Mouse (Mus musculus) C2C12 (cell line): ENCODE measurements around the gene Slc25a19. TPM values are rescaled to one million over a fixed set of nuclear protein-coding genes. Genes with fewer than 3 reads are reported as not detected.

Source experiments
- H3K27me3 ChIP-seq: one replicate; pipeline ENCODE4 v1.6.1; 2011; ENCODE audit not compliant: control insufficient read depth, insufficient read depth, insufficient read length
- H3K36me3 ChIP-seq: one replicate; pipeline ENCODE4 v1.6.1; 2011; ENCODE audit not compliant: control insufficient read depth, insufficient read depth
- H3K4me3 ChIP-seq: one replicate; pipeline ENCODE4 v1.5.1; 2011; ENCODE audit warnings: mild to moderate bottlenecking, control low read depth; ENCODE audit not compliant: poor library complexity, insufficient read depth, severe bottlenecking
- H3K79me2 ChIP-seq: one replicate; pipeline ENCODE4 v1.6.1; 2011; ENCODE audit not compliant: control insufficient read depth, insufficient read depth
- H3K79me3 ChIP-seq: one replicate; pipeline ENCODE4 v1.6.1; 2011; ENCODE audit warnings: low read depth, control low read depth
- H3ac ChIP-seq: one replicate; pipeline ENCODE3; 2011; ENCODE audit warnings: low read depth; ENCODE audit not compliant: control insufficient read depth, insufficient read length
- CEBPB ChIP-seq: IDR thresholded peaks from one replicate; pipeline ENCODE4 v1.6.1; 2011; ENCODE audit warnings: low read depth, mild to moderate bottlenecking, control low read depth, moderate library complexity
- CTCF ChIP-seq: IDR thresholded peaks from one replicate; pipeline ENCODE4 v1.5.1; 2011; ENCODE audit not compliant: control insufficient read depth, insufficient read depth, insufficient read length
- FOSL1 ChIP-seq: IDR thresholded peaks from one replicate; pipeline ENCODE4 v1.8.0; 2011; ENCODE audit warnings: mild to moderate bottlenecking, low read length; ENCODE audit not compliant: poor library complexity, insufficient read depth, severe bottlenecking
- MAX ChIP-seq: IDR thresholded peaks from one replicate; pipeline ENCODE4 v1.6.1; 2011; ENCODE audit warnings: mild to moderate bottlenecking, control low read depth
- MYOD1 ChIP-seq: IDR thresholded peaks from one replicate; pipeline ENCODE4 v1.6.1; 2011; ENCODE audit warnings: low read depth; ENCODE audit not compliant: control insufficient read depth, insufficient read length
- MYOG ChIP-seq: IDR thresholded peaks from one replicate; pipeline ENCODE4 v1.6.1; 2011; ENCODE audit not compliant: control insufficient read depth, insufficient read length; ENCODE audit errors: extremely low read depth
- USF1 ChIP-seq: IDR thresholded peaks from one replicate; pipeline ENCODE4 v1.6.1; 2011; ENCODE audit warnings: low read depth, mild to moderate bottlenecking, control low read depth, moderate library complexity
- polyA plus RNA-seq: library from polyadenylated mRNA; unstranded; fragments of >200 nt; fragmentation: generic; extraction: Trizol; gene quantifications from one replicate; pipeline ENCODE4 v1.2.1, GENCODE M21; 2012; ENCODE audit warnings: missing spikeins

Slc25a19 gene
- polyA plus RNA-seq, 1 experiment, result 13.7 TPM

DNA sequence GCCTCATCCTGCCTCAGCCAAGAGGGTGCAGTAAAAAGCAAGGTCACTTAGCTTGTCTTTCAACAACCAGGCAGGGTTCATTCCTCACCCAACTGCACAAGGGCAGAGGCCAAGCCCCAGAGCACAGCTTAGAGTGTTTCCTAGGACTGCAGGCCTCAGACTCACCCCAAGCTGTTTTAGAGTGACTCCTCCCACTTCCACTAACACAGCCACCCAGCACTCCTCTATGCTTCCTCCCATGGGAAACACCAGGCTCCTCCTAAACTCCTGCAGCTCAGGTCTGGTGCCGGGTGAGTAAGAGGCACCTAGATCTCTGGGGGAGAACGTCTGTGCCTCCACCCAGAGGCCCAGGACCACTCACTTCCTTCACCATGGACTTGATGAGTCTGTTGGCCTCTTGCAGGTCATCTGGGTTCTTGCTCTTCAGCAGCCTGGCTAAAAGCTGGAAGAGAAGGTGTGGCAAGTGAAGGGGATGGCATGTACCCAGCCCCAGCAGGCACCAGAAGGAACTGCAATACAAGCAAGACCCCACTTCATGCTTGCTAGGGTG is 37.5 kb downstream of the Slc25a19 start:
- H3K36me3 ChIP-seq, result peaks cover 89% of the 10 kb centered on the region
- TF ChIP-seq USF1 (no peak), FOSL1 (no peak), MYOG (no peak), CEBPB (no peak), MYOD1 (no peak), CTCF (no peak), MAX (no peak)

DNA sequence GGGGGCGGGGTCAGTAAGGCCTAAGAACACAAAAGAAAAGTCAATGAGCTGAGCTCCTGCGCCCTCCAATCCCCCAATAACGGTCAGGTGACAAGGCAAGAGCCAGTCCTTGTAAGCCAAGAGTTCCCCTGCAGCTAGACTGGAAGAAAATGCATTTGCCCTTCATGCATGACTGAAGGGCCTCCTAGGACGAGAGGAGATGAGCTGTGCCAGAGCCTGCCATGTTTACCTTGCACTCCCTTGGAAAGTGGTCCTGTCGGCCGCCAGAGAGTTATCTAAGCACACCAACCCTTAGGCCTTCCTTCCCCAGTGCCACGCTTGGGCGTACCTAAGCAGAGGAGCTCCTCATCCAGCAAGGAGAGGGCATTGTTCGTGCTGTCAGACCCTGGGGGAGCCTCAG is 40.1 kb downstream of the Slc25a19 start:
- Histone ChIP-seq H3K79me2 (no peaks in the 10 kb centered on the region), H3ac (no peak overlapping the region), H3K36me3 (peaks cover 93% of the 10 kb centered on the region), H3K4me3 (no peak overlapping the region), H3K79me3 (no peaks in the 10 kb centered on the region), H3K27me3 (no peaks in the 10 kb centered on the region)
- TF ChIP-seq MYOD1, result no peak
- no peak for TF ChIP-seq MYOG
- TF ChIP-seq USF1, result no peak
- no peak for TF ChIP-seq CEBPB
- TF ChIP-seq CTCF, result no peak
- TF ChIP-seq FOSL1, result no peak
- no peak for TF ChIP-seq MAX

More for the DNA sequence above, 37.5 kb downstream of the Slc25a19 start:
- Histone ChIP-seq H3K27me3 (no peaks in the 10 kb centered on the region), H3ac (no peak overlapping the region), H3K4me3 (no peak overlapping the region), H3K79me2 (peaks cover 4% of the 10 kb centered on the region), H3K79me3 (peaks cover 5% of the 10 kb centered on the region)

DNA sequence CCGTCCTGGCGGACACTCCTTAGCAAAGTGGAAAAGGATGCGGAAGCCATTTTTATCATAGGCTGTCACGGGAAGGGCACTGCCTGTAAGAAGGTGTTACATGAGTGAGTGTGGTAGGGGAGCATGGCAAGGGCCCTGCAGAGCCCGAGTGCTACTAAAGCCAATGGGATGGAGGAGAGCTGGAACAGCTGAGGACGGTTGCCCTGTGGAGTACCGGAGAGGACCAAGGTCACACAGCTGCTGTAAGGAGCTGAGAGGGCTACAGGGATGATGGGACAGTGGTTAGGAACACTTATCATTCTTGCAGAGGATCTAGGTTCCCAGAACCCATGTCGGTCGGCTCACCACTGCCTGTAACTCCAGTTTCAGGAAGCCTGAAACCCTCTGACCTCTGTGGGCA is 41.7 kb downstream of the Slc25a19 start:
- H3K79me3 ChIP-seq, result no peaks in the 10 kb centered on the region
- H3ac ChIP-seq, result no peak overlapping the region
- H3K4me3 ChIP-seq, result no peak overlapping the region
- no peaks in the 10 kb centered on the region for H3K79me2 ChIP-seq
- TF ChIP-seq MYOG, result no peak
- no peak for TF ChIP-seq USF1
- TF ChIP-seq MYOD1, result no peak
- no peak for TF ChIP-seq CTCF
- no peak for TF ChIP-seq MAX
- no peak for TF ChIP-seq FOSL1
- H3K27me3 ChIP-seq, result no peaks in the 10 kb centered on the region
- peaks cover 93% of the 10 kb centered on the region for H3K36me3 ChIP-seq

DNA sequence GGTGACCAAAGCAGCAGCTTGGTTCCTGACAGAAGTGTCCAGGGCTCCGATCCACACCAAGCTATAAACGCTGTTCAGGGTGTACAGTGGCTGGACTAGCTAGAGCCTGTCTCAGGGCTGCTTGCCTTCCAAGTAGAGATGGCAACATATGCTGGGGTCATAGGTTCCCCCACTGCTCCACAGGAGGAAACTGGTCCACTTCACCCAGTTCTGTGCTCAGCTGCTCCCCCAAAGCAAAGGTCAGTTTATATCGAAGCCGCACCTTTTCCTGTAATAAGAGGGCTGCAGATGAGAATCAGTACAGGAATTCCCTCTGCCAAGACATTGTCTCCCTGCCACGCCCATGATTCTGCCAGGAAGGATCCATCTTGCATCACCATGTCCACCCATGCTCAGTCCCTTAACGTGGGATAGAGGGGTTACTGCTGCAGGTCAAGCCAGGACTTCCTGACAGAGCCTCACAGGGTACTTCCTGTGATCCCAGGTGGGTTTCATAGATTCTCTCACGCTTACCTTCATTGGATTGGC is 42.5 kb downstream of the Slc25a19 start:
- no peaks in the 10 kb centered on the region for H3K79me2 ChIP-seq
- TF ChIP-seq USF1 (no peak), CEBPB (no peak), MAX (no peak)
- H3K27me3 ChIP-seq, result no peaks in the 10 kb centered on the region
- no peak overlapping the region for H3ac ChIP-seq
- H3K4me3 ChIP-seq, result no peak overlapping the region
- H3K79me3 ChIP-seq, result no peaks in the 10 kb centered on the region
- H3K36me3 ChIP-seq, result peaks cover 93% of the 10 kb centered on the region

DNA sequence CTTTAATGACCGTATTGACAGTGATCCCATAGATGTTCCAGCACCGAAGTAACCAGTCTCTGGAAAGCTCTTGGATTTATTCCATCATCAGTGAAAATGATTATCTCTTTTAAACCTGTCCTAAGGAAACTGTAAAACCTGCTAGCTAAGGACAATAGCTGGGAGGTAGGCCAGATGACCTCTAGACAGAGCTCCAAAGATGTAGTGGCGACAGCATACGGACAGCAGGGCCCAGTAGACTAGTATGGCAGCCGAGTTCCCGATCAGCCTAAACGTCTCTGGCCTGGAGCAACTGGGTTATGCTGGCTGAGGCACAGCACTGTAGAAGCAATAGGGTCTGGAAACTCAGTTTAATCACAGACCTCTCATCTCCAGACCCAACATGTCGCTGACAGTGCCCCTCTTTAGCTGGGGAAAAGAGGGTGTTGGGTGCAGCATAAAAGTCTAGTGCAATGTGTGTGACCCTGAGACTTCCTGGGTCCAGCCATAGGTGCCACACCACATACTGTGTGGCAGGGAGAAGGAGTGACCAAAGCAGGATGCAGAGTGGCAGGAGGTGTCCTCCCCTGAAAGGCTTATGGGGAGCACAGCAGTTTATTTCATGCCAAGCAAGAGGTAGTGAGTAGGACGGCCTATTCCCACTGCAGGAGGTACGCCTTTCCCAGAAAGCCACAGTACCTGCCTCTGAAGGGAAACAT is 43.6 kb downstream of the Slc25a19 start:
- peaks cover 90% of the 10 kb centered on the region for H3K36me3 ChIP-seq
- no peaks in the 10 kb centered on the region for H3K27me3 ChIP-seq
- no peak overlapping the region for H3K4me3 ChIP-seq
- TF ChIP-seq MYOG, result no peak
- no peaks in the 10 kb centered on the region for H3K79me2 ChIP-seq
- no peaks in the 10 kb centered on the region for H3K79me3 ChIP-seq
- H3ac ChIP-seq, result no peak overlapping the region

DNA sequence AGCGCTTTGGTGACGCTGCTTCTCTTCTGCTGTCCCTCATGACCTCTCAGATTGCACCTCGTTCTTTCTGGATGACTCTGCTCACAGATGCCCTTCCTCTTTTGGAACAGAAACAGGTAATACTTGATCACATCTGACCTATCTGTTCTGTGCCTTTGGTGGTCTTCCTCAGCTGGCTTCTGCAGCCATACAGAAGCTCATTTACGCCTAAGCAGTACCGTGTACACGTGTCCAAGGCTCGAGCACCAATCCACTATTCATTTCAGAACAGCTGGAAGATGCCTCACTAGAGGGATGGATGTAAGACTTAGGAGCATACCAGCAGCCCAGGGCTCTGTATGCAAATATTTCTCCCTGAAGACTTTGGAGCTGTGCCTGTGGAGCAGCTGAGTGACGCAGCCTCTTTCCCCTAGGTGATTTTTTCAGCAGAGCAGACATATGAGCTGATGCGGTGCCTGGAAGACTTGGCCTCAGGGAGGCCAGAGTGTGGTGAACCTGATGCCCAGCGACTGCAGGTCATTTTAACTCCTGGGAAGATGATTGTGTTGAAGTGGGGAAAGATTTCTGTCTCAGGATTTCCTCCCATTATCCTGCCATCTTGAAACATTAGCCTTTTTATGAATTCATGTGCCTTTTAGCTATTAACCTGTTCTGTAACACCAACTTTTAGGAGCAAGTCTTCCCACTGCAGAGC is 45.0 kb downstream of the Slc25a19 start:
- Histone ChIP-seq H3K36me3 (peaks cover 97% of the 10 kb centered on the region), H3K79me3 (no peaks in the 10 kb centered on the region), H3K27me3 (no peaks in the 10 kb centered on the region), H3K4me3 (no peak overlapping the region), H3K79me2 (no peaks in the 10 kb centered on the region), H3ac (no peak overlapping the region)
- no peak for TF ChIP-seq MYOG
- no peak for TF ChIP-seq CTCF
- no peak for TF ChIP-seq MAX
- TF ChIP-seq CEBPB, result no peak
- no peak for TF ChIP-seq USF1
- no peak for TF ChIP-seq FOSL1
- no peak for TF ChIP-seq MYOD1
